Mouse (Mus musculus): Measurements from ENCODE around the gene Pgm5.

Gene Pgm5

GRCm38 (mm10) chr19:24871037-24871635 lies 9.5 kb upstream of the Pgm5 start:
- DNase-seq (ENCODE audit: low spot score in 2 of 2): peak; percentile 44 to 74

- no peak for DNase-seq (ENCODE audit: low spot score in 2 of 2)
These were observed 3.8 kb upstream of the Pgm5 start for GRCm38 (mm10) chr19:24865436-24865835.

- no peak for DNase-seq (ENCODE audit: low spot score in 2 of 2)
These were observed 411 bp downstream of the Pgm5 start for GRCm38 (mm10) chr19:24861276-24861611.

- DNase-seq (ENCODE audit: low spot score in 2 of 2): peak; percentile 27 to 76
These were observed 10.0 kb downstream of the Pgm5 start for GRCm38 (mm10) chr19:24851456-24852315.

GRCm38 (mm10) chr19:24848844-24849243 lies 12.8 kb downstream of the Pgm5 start:
- DNase-seq (ENCODE audit: low spot score in 2 of 2): no peak

GRCm38 (mm10) chr19:24848345-24848744 lies 13.3 kb downstream of the Pgm5 start:
- DNase-seq (ENCODE audit: low spot score in 2 of 2): no peak

- no peak for DNase-seq (ENCODE audit: low spot score in 2 of 2)
These were observed 16.6 kb downstream of the Pgm5 start for GRCm38 (mm10) chr19:24845007-24845546.

- DNase-seq (ENCODE audit: low spot score in 2 of 2): no peak
These were observed 19.6 kb downstream of the Pgm5 start for GRCm38 (mm10) chr19:24842080-24842479.

GRCm38 (mm10) chr19:24824517-24824916 lies 37.1 kb downstream of the Pgm5 start:
- no peak for DNase-seq (ENCODE audit: low spot score in 2 of 2)

GRCm38 (mm10) chr19:24815661-24816221 lies 45.9 kb downstream of the Pgm5 start:
- DNase-seq (ENCODE audit: low spot score in 2 of 2): no peak

GRCm38 (mm10) chr19:24812861-24813293 lies 48.8 kb downstream of the Pgm5 start:
- no peak for DNase-seq (ENCODE audit: low spot score in 2 of 2)

- peak in 1 of 2 experiments; percentile 27 for DNase-seq (ENCODE audit: low spot score in 2 of 2)
These were observed 49.4 kb downstream of the Pgm5 start for GRCm38 (mm10) chr19:24812106-24812810.

- DNase-seq (ENCODE audit: low spot score in 2 of 2): no peak
These were observed 50.2 kb downstream of the Pgm5 start for GRCm38 (mm10) chr19:24811451-24811850.

GRCm38 (mm10) chr19:24806013-24806412 lies 55.6 kb downstream of the Pgm5 start:
- DNase-seq (ENCODE audit: low spot score in 2 of 2): no peak

- peak in 1 of 2 experiments; percentile 21 for DNase-seq (ENCODE audit: low spot score in 2 of 2)
These were observed 64.0 kb downstream of the Pgm5 start for GRCm38 (mm10) chr19:24797606-24798005.

- no peak for DNase-seq (ENCODE audit: low spot score in 2 of 2)
These were observed 67.3 kb downstream of the Pgm5 start for GRCm38 (mm10) chr19:24794350-24794749.

- no peak for DNase-seq (ENCODE audit: low spot score in 2 of 2)
These were observed 68.0 kb downstream of the Pgm5 start for GRCm38 (mm10) chr19:24793545-24794139.

- no peak for DNase-seq (ENCODE audit: low spot score in 2 of 2)
These were observed 68.8 kb downstream of the Pgm5 start for GRCm38 (mm10) chr19:24792876-24793275.

GRCm38 (mm10) chr19:24785898-24786297 lies 75.8 kb downstream of the Pgm5 start:
- DNase-seq (ENCODE audit: low spot score in 2 of 2): no peak

GRCm38 (mm10) chr19:24785056-24785675 lies 76.5 kb downstream of the Pgm5 start:
- DNase-seq (ENCODE audit: low spot score in 2 of 2): no peak

GRCm38 (mm10) chr19:24783736-24784135 lies 77.9 kb downstream of the Pgm5 start:
- no peak for DNase-seq (ENCODE audit: low spot score in 2 of 2)

Measured in urinary bladder, postnatal 4 days (tissue).